Mouse (Mus musculus) kidney, adult 2 months (tissue): ENCODE results near the gene Acot7. TPM values are rescaled to one million over a fixed set of nuclear protein-coding genes. Genes with fewer than 3 reads are reported as not detected.

Source experiments
- DNase-seq: peaks from one replicate; pipeline ENCODE4 v3.0.0; 2021
- H3K27ac ChIP-seq: fragments of 200-500 bp; 2 replicates; pipeline ENCODE4 v1.5.1; 2012; ENCODE audit warnings: low read depth, low read length, control low read depth, inconsistent platforms; ENCODE audit not compliant: insufficient read depth
- H3K27me3 ChIP-seq: fragments of 200-500 bp; replicated peaks from 2 replicates; pipeline ENCODE4 v1.6.1; 2012; ENCODE audit warnings: mild to moderate bottlenecking, moderate library complexity, low read length, inconsistent platforms; ENCODE audit not compliant: control insufficient read depth, insufficient read depth
- H3K36me3 ChIP-seq: fragments of 200-500 bp; 2 replicates; pipeline ENCODE4 v1.6.1; 2012; ENCODE audit warnings: mild to moderate bottlenecking, moderate library complexity, low read length, inconsistent platforms; ENCODE audit not compliant: control insufficient read depth, insufficient read depth
- H3K4me1 ChIP-seq: fragments of 200-500 bp; 2 replicates; pipeline ENCODE4 v1.6.1; 2011; ENCODE audit warnings: low read length; ENCODE audit not compliant: control insufficient read depth, insufficient read depth
- H3K4me3 ChIP-seq: fragments of 200-500 bp; 2 replicates; pipeline ENCODE4 v1.5.1; 2011; ENCODE audit warnings: mild to moderate bottlenecking, low read depth, low read length, control low read depth; ENCODE audit not compliant: insufficient read depth
- CTCF ChIP-seq: fragments of 200-500 bp; conservative IDR thresholded peaks from 2 replicates; pipeline ENCODE4 v1.5.1; 2011; ENCODE audit warnings: low read depth, mild to moderate bottlenecking, control low read depth, low read length, moderate library complexity, mixed read lengths; ENCODE audit not compliant: insufficient read depth, insufficient read length
- POLR2A ChIP-seq: fragments of 200-500 bp; IDR thresholded peaks from one replicate; pipeline ENCODE4 v1.6.1; 2011; ENCODE audit warnings: low read depth, low read length, control low read depth
- WGBS: fragments of 180-500 bp; shearing (Covaris S2); methylation state at CpG from one replicate; pipeline ENCODE4 v1.1.7; 2018; 5-methylcytosine and 5-hydroxymethylcytosine counted together
- polyA plus RNA-seq: library from polyadenylated mRNA; depleted of rRNA; stranded (reverse); fragments of >200 nt; gene quantifications from 2 replicates; pipeline ENCODE4 v1.2.3, GENCODE M21; 2012

The Acot7 gene
- polyA plus RNA-seq, 1 experiment = 80.2 TPM

GRCm38 (mm10) chr4:152190096-152190653 lies 12.2 kb downstream of the Acot7 start:
- TF ChIP-seq CTCF = no peak
- no peak for TF ChIP-seq POLR2A
- Histone ChIP-seq H3K36me3 (no peaks in the 10 kb centered on the region), H3K27me3 (no peaks in the 10 kb centered on the region), H3K4me1 (peaks cover 5% of the 10 kb centered on the region), H3K27ac (no peak overlapping the region), H3K4me3 (no peak overlapping the region)
- no peak for DNase-seq
- 82% methylated on average over 11 of the region's 11 CpGs for WGBS

- no peaks in the 10 kb centered on the region for H3K36me3 ChIP-seq
- H3K27ac ChIP-seq = no peak overlapping the region
- TF ChIP-seq CTCF (no peak), POLR2A (no peak)
- no peak for DNase-seq
- peaks cover 5% of the 10 kb centered on the region for H3K4me1 ChIP-seq
- WGBS = 70% methylated on average over 5 of the region's 5 CpGs
- H3K4me3 ChIP-seq = no peak overlapping the region
- H3K27me3 ChIP-seq = no peaks in the 10 kb centered on the region
Observed at GRCm38 (mm10) chr4:152190701-152191100, 12.8 kb downstream of the Acot7 start.

- TF ChIP-seq POLR2A (no peak), CTCF (no peak)
- no peak for DNase-seq
- Histone ChIP-seq H3K36me3 (no peaks in the 10 kb centered on the region), H3K4me3 (no peak overlapping the region), H3K27me3 (no peaks in the 10 kb centered on the region), H3K4me1 (peaks cover 3% of the 10 kb centered on the region; the same call in 1 of the 2 replicates), H3K27ac (no peak overlapping the region)
- WGBS = 71% methylated on average over 4 of the region's 4 CpGs
Observed at GRCm38 (mm10) chr4:152192569-152192968, 14.6 kb downstream of the Acot7 start.

GRCm38 (mm10) chr4:152194476-152195175 lies 16.7 kb downstream of the Acot7 start:
- DNase-seq = peak; percentile 58
- H3K4me1 ChIP-seq = peaks cover 3% of the 10 kb centered on the region; the same call in 1 of the 2 replicates
- H3K36me3 ChIP-seq = no peaks in the 10 kb centered on the region
- TF ChIP-seq CTCF (no peak), POLR2A (no peak)
- H3K27me3 ChIP-seq = no peaks in the 10 kb centered on the region
- 75% methylated on average over 3 of the region's 3 CpGs for WGBS
- H3K4me3 ChIP-seq = no peak overlapping the region
- H3K27ac ChIP-seq = no peak overlapping the region

GRCm38 (mm10) chr4:152196276-152196675 lies 18.3 kb downstream of the Acot7 start:
- Histone ChIP-seq H3K27ac (no peak overlapping the region), H3K4me3 (no peak overlapping the region), H3K36me3 (no peaks in the 10 kb centered on the region), H3K4me1 (peaks cover 7% of the 10 kb centered on the region; the same call in 1 of the 2 replicates), H3K27me3 (no peaks in the 10 kb centered on the region)
- no peak for DNase-seq
- TF ChIP-seq POLR2A (no peak), CTCF (no peak)
- 93% methylated on average over 9 of the region's 9 CpGs for WGBS

- no peak for TF ChIP-seq POLR2A
- no peak for TF ChIP-seq CTCF
- Histone ChIP-seq H3K27ac (no peak overlapping the region), H3K27me3 (no peaks in the 10 kb centered on the region), H3K4me3 (no peak overlapping the region), H3K36me3 (no peaks in the 10 kb centered on the region), H3K4me1 (peaks cover 11% of the 10 kb centered on the region; the same call in 1 of the 2 replicates)
- DNase-seq = no peak
- WGBS = 85% methylated on average over 5 of the region's 5 CpGs
Observed at GRCm38 (mm10) chr4:152197545-152197944, 19.6 kb downstream of the Acot7 start.

GRCm38 (mm10) chr4:152199617-152200016 lies 21.7 kb downstream of the Acot7 start:
- H3K4me3 ChIP-seq = no peak overlapping the region
- no peaks in the 10 kb centered on the region for H3K36me3 ChIP-seq
- H3K27ac ChIP-seq = no peak overlapping the region
- TF ChIP-seq CTCF = no peak
- TF ChIP-seq POLR2A = no peak
- DNase-seq = no peak
- WGBS = 48% methylated on average over 1 of the region's 1 CpGs
- H3K27me3 ChIP-seq = no peaks in the 10 kb centered on the region
- peaks cover 9% of the 10 kb centered on the region; the same call in 1 of the 2 replicates for H3K4me1 ChIP-seq
